In genomic region chr6:122496501-122496900, GRCm38 (mm10) we compare ENCODE assay signal across 9 mouse cellular contexts. TPM values are rescaled to one million over a fixed set of nuclear protein-coding genes. Genes with fewer than 3 reads are reported as not detected.
A peak's percentile ranks its signal among the peaks of the same experiment; 100 is the strongest.
DNase-seq lines count a peak whose midpoint lies in the region; ATAC-seq and TF ChIP-seq lines count a peak whose summit lies in the region.
"Had no signal": no experiment of that assay in that cellular context is flagged by ENCODE, and none has a peak within 500 bp of the region (broad histone marks: within the 10 kb centered on the region; RNA-seq: fewer than 3 reads in every experiment).

No protein-coding gene starts in this region.

- 27% methylated on average over 5 of the region's 5 CpGs for WGBS in heart, embryonic 11.5 days (ENCODE audit: insufficient replicate concordance)

- H3K27ac ChIP-seq in layer of hippocampus, adult 2 months: peak overlapping the region; percentile 85
- peak overlapping the region; percentile 78; the same call in 1 of the 2 replicates for H3K27ac ChIP-seq in heart, embryonic 11.5 days (ENCODE audit: low read depth, low read length)

- no peaks in the 10 kb centered on the region for H3K27me3 ChIP-seq in heart, embryonic 11.5 days (ENCODE audit: control insufficient read depth, insufficient read depth, low read length)

- no peak overlapping the region for H3K4me2 ChIP-seq in heart, embryonic 11.5 days

- H3K9ac ChIP-seq in heart, embryonic 11.5 days (ENCODE audit: low read depth, low read length): no peak overlapping the region

- no peaks in the 10 kb centered on the region for H3K9me3 ChIP-seq in heart, embryonic 11.5 days (replicated peaks; ENCODE audit: control insufficient read depth, low read length)
- H3K9me3 ChIP-seq: megakaryocyte, embryonic 14.5 days had no signal

- no peaks in the 10 kb centered on the region for H3K36me3 ChIP-seq in heart, embryonic 11.5 days (ENCODE audit: control insufficient read depth, insufficient read depth, low read length)

- ATAC-seq in heart, embryonic 11.5 days (replicated peaks; ENCODE audit: insufficient number of reproducible peaks, low FRiP score, low TSS enrichment): no peak
- 0 out of 2 replicates have a peak, but pooled peaks have one; percentile 39 for ATAC-seq in megakaryocyte, adult 5-6 weeks (ENCODE audit: poor library complexity, severe bottlenecking)

- H3K4me1 ChIP-seq in heart, embryonic 11.5 days (ENCODE audit: control insufficient read depth, insufficient read depth, low read length): peaks cover 19% of the 10 kb centered on the region

- peak; percentile 97 for TF ChIP-seq CTCF in layer of hippocampus, adult 2 months (conservative IDR thresholded peaks at IDR 0.05)

- peak in 1 of 2 experiments; percentile 49 for DNase-seq in layer of hippocampus, adult 2 months (ENCODE audit: low spot score in 2 of 2)
- no peak for DNase-seq in layer of hippocampus, adult 9-10 months (ENCODE audit: low spot score)
- DNase-seq in brain, adult 2 months (ENCODE audit: low read depth, low spot score): peak; percentile 26
- no peak for DNase-seq in right cerebral cortex, postnatal 25 days
- no peak for DNase-seq in right cerebral cortex, postnatal 36 days (ENCODE audit: low spot score in 2 of 2)
- no peak for DNase-seq in urinary bladder, adult 18-20 months (ENCODE audit: low spot score in 2 of 2)

- no peak overlapping the region for H3K4me3 ChIP-seq in layer of hippocampus, adult 2 months
- no peak overlapping the region for H3K4me3 ChIP-seq in heart, embryonic 11.5 days (ENCODE audit: low read depth, low read length)
- H3K4me3 ChIP-seq: megakaryocyte, embryonic 14.5 days had no signal

RNA-seq across cellular contexts. Expression of gene Rimklb, which starts 2.1 kb away (rescaled TPM):
- total RNA-seq in layer of hippocampus, adult 2 months (2021): 10 to 100 TPM; 70.3 to 71.6 TPM
- 8.7 and 10.9 TPM in 2 replicates for polyA plus RNA-seq in heart, embryonic 11.5 days (2014; fragmentation: Nextera tagmentation; extraction: Ambion mirVana)
- not detected in 2 replicates for total RNA-seq in megakaryocyte, adult 5-6 weeks (2015)
- not detected in 2 replicates for total RNA-seq in megakaryocyte, adult 5-6 weeks (2017)

RNA-seq across cellular contexts. Expression of gene Mfap5, which starts 9.1 kb away (rescaled TPM):
- total RNA-seq in layer of hippocampus, adult 2 months (2021): not detected
- polyA plus RNA-seq in heart, embryonic 11.5 days (2014; fragmentation: Nextera tagmentation; extraction: Ambion mirVana): 5.4 and 5.9 TPM in 2 replicates
- total RNA-seq in megakaryocyte, adult 5-6 weeks (2015): not detected in 2 replicates
- total RNA-seq in megakaryocyte, adult 5-6 weeks (2017): not detected in 2 replicates

RNA-seq across cellular contexts. Expression of gene Aicda, which starts 57.1 kb away (rescaled TPM):
- not detected for total RNA-seq in layer of hippocampus, adult 2 months (2021)
- polyA plus RNA-seq in heart, embryonic 11.5 days (2014; fragmentation: Nextera tagmentation; extraction: Ambion mirVana): 0.16 TPM in 1 of 2 replicates, not detected in the other
- 0.07 TPM in 1 of 2 replicates, not detected in the other for total RNA-seq in megakaryocyte, adult 5-6 weeks (2015)
- not detected in 2 replicates for total RNA-seq in megakaryocyte, adult 5-6 weeks (2017)

Comparison
In these comparisons a context has a peak if more than half of its experiments do, and no peak if none do; other contexts are left out.
1. RNA of gene Rimklb, which starts 2.1 kb away (total RNA-seq): 70.3 to 71.6 TPM in layer of hippocampus, adult 2 months; not detected in megakaryocyte, adult 5-6 weeks; every median in the first group is over 10 times any median in the second.